Mouse (Mus musculus) liver, adult 2 months (tissue): Measurements from ENCODE around the gene Kalrn.

ENCODE experiments used
- CTCF ChIP-seq: fragments of 200-500 bp; IDR thresholded peaks from 2 replicates; pipeline ENCODE4 v1.5.1; 2011; ENCODE audit warnings: low read depth, low read length, control low read depth
- POLR2A ChIP-seq: fragments of 200-500 bp; IDR thresholded peaks from 2 replicates; pipeline ENCODE4 v1.6.1; 2011; ENCODE audit warnings: low read length, control low read depth; ENCODE audit not compliant: insufficient read depth; ENCODE audit errors: extremely low read depth

DNA sequence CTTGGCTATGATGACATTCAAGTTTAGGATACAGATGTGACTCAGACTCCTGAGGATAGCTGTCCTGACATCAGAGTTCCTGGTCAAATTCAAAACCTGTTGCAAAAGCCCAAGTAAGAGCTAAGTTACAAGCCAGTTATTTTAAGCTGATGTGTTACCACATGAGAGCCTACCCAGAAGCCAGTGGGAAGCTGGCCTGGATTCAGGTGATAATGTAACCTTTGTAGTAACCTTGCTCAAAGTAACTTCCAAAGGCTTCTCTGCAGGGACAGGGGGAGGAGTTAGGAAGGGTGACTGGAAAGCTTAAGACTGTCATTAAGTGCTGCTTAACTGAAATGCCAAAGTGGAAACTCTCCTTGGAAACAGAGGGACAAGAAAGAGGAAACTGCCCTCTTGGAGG, 506.4 kb downstream of the Kalrn start:
- TF ChIP-seq CTCF (no peak), POLR2A (no peak)
